Mouse (Mus musculus) embryonic facial prominence, embryonic 10.5 days (tissue): ENCODE data around the gene Tomt. TPM values are rescaled to one million over a fixed set of nuclear protein-coding genes. Genes with fewer than 3 reads are reported as not detected.
"Not testable (repeated sequence)": the region's sequence is repeated elsewhere in the genome, so short reads cannot be mapped to it uniquely, and the experiment has no call there.

Experiments
- DNase-seq: peaks from one replicate; pipeline ENCODE4 v3.0.0-alpha.2; 2017; ENCODE audit warnings: low spot score
- H3K27ac ChIP-seq: fragments of 300-500 bp; sonication (generic); replicated peaks from 2 replicates; pipeline ENCODE4 v1.5.1; 2016; ENCODE audit warnings: mild to moderate bottlenecking
- H3K27me3 ChIP-seq: fragments of 300-500 bp; sonication (generic); replicated peaks from 2 replicates; pipeline ENCODE4 v1.6.1; 2016; ENCODE audit warnings: low read depth, mild to moderate bottlenecking; ENCODE audit not compliant: poor library complexity, severe bottlenecking
- H3K36me3 ChIP-seq: fragments of 300-500 bp; sonication (generic); replicated peaks from 2 replicates; pipeline ENCODE4 v1.6.1; 2016; ENCODE audit warnings: mild to moderate bottlenecking, moderate library complexity
- H3K4me1 ChIP-seq: fragments of 300-500 bp; sonication (generic); 2 replicates; pipeline ENCODE4 v1.6.1; 2016
- H3K4me3 ChIP-seq: fragments of 300-500 bp; sonication (generic); 2 replicates; pipeline ENCODE4 v1.5.1; 2016; ENCODE audit warnings: mild to moderate bottlenecking, moderate library complexity
- H3K9me3 ChIP-seq: fragments of 300-500 bp; sonication (generic); 2 replicates; pipeline ENCODE4 v1.6.1; 2016; ENCODE audit warnings: mild to moderate bottlenecking
- WGBS: fragments of 180-500 bp; shearing (Covaris S2); methylation state at CpG from one replicate; pipeline ENCODE4 v1.1.7; 2016; 5-methylcytosine and 5-hydroxymethylcytosine counted together
- polyA plus RNA-seq: library from polyadenylated mRNA; unstranded; fragments of >200 nt; fragmentation: Nextera tagmentation; extraction: Ambion mirVana; gene quantifications from 2 replicates; pipeline ENCODE4 v1.2.1, GENCODE M21; 2016

The Tomt gene
- polyA plus RNA-seq, 1 experiment from 2014 or later = 0.72 TPM

DNA sequence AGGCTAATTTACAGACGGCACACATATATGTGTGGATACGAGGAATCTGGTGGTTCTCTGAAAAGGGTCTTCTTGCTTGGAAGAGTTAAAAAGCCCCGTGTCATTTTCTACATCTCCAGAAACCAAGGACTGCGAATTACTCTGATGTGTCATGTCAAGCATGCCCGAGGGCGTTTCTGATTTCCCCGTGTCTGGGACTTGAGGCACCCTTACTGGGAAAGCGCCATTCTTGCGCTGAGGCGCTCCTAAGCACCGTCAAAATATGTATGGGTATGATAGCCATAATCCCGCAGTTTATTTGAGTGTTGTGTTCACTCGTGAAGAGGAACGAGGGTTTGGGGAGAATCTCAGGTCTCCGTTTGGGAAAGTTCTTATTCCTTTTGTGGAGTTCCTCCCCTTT lies 27.1 kb upstream of the Tomt start:
- no peaks in the 10 kb centered on the region for H3K27me3 ChIP-seq
- H3K4me3 ChIP-seq = peak overlapping the region; percentile 79
- peak; percentile 52 for DNase-seq
- peaks cover 26% of the 10 kb centered on the region for H3K4me1 ChIP-seq
- no peaks in the 10 kb centered on the region for H3K9me3 ChIP-seq
- peaks cover 25% of the 10 kb centered on the region for H3K36me3 ChIP-seq
- H3K27ac ChIP-seq = peak overlapping the region; percentile 95
- 7% methylated on average over 15 of the region's 15 CpGs for WGBS

DNA sequence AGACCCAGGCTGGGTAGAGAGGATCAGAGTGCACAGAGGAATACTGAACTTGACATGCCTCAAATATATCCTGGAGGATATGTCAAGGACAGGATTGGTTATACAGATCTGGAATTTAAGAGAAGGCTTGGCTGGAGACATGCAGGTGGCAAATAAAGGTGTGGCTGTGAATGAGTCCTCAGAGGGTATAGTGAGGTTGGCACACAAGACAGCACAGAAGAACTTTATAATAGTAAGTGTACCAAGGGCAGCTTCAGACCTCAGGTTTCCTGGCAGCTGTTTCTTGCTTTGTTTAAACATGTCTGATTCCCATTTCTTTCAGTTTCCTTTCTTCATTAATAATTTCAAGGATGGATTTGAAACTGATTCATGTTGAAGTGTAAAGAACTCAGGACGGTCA lies 26.4 kb upstream of the Tomt start:
- no peak for DNase-seq
- H3K4me1 ChIP-seq = peaks cover 26% of the 10 kb centered on the region
- H3K36me3 ChIP-seq = peaks cover 19% of the 10 kb centered on the region
- H3K27me3 ChIP-seq = no peaks in the 10 kb centered on the region
- peak overlapping the region; percentile 79 for H3K4me3 ChIP-seq
- H3K9me3 ChIP-seq = no peaks in the 10 kb centered on the region
- 93% methylated on average over 1 of the region's 1 CpGs for WGBS
- no peak overlapping the region for H3K27ac ChIP-seq

DNA sequence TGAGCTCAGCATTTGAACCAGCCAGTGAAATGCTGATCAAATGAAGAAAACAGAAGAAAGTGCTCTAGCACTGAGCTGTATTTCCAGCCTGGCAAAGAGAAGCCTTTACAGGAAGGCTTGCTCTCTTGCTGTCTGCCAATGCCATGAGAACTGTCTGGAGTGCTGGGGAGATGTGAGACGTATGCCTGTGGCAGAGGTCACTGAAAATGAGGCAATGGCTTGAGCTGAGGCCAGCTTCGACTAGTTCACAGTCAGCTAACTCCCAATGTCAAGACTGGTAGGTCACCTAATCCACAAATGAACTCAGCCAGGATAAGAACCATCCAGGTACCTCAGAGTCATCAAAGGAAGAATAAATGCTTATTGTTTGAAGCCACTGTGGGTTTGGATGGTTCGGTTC lies 21.9 kb upstream of the Tomt start:
- H3K27ac ChIP-seq = no peak overlapping the region
- DNase-seq = no peak
- H3K4me3 ChIP-seq = no peak overlapping the region
- H3K36me3 ChIP-seq = no peaks in the 10 kb centered on the region; the same call in 1 of the 2 replicates
- WGBS = 86% methylated on average over 3 of the region's 3 CpGs
- H3K27me3 ChIP-seq = no peaks in the 10 kb centered on the region
- no peaks in the 10 kb centered on the region for H3K9me3 ChIP-seq
- peaks cover 7% of the 10 kb centered on the region for H3K4me1 ChIP-seq

DNA sequence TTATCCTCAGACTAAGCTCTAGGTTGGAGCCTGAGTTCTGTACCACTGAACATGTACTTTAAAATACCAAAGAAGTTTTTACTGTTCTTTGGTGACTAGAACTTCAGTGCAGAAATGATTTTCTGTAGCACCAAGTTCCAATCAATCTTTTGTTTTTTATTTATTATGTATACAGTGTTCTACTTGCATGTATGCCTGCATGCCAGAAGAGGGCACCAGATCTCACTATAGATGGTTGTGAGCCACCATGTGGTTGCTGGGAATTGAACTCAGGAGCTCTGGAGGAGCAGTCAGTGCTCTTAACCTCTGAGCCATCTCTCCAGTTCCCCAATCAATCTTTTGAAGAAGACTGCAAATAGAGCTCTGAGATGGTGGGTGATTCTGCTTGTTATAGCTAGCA lies 19.7 kb upstream of the Tomt start:
- DNase-seq, H3K9me3 ChIP-seq, H3K27me3 ChIP-seq, H3K27ac ChIP-seq, H3K36me3 ChIP-seq, H3K4me3 ChIP-seq, H3K4me1 ChIP-seq: not testable (repeated sequence)

DNA sequence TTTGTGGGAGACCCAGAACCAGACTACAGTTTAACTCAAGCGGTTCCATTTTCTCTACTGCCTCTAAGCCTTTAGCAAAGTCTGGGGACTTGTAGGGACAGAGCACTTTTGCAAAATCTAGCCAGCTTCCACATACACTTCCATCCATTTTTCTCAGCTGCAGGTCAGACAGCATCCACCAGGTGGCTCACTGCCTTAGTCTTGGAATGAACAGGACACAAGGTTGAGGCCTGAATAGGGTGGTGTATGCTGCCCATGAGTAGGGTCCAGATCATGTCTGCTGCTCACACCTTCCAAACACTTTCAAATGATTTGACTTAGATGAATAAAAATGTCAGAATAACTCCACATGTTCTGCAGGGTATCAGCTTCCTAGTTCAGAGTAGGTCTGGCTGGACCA lies 11.9 kb upstream of the Tomt start:
- Histone ChIP-seq H3K27ac (no peak overlapping the region), H3K4me1 (no peaks in the 10 kb centered on the region), H3K36me3 (peaks cover 24% of the 10 kb centered on the region), H3K9me3 (no peaks in the 10 kb centered on the region), H3K4me3 (no peak overlapping the region), H3K27me3 (no peaks in the 10 kb centered on the region)
- WGBS = 20% methylated on average over 1 of the region's 1 CpGs
- peak; percentile 68 for DNase-seq

DNA sequence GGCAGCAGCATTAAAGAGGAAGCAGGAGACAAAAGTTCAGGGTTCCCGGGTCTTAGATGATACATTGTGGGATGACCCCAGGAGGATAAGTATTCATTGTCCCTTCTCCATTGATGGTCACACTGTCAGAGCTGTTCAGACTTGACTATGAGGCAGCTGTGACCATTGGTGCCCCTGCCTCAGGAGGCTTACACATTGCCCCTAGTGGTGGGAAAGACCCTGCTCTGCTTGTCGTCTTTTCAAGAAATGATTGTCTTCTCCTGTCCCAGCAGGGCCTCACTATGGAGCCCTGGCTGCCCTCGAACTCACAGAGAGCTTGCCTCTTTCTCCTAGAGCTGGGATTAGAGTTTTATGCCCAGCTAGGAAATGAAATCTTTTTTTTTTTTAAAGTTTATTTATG lies 5.8 kb upstream of the Tomt start:
- Histone ChIP-seq H3K36me3 (peaks cover 75% of the 10 kb centered on the region), H3K4me1 (peaks cover 5% of the 10 kb centered on the region), H3K9me3 (no peaks in the 10 kb centered on the region), H3K27me3 (no peaks in the 10 kb centered on the region), H3K27ac (no peak overlapping the region), H3K4me3 (no peak overlapping the region)
- WGBS = 68% methylated on average over 3 of the region's 3 CpGs
- no peak for DNase-seq

DNA sequence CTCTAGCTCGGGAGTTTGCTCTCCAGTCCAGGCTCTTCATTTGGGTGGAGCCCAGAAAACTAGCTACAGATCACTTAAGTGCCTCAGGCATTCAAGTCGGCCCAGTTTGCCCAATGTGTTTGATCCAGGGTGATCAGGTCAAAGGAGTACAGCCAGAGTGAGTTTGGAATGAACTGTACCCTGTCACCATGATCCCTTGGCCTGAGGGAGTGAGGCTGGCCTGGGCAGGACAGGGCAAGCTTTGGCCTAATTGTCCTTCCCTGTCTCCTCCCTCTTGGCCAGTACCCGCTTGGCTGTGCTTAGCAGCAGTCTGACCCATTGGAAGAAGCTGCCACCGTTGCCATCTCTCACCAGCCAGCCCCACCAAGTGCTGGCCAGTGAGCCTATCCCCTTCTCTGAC lies 4.0 kb upstream of the Tomt start:
- 72% methylated on average over 4 of the region's 4 CpGs for WGBS
- Histone ChIP-seq H3K4me1 (peaks cover 16% of the 10 kb centered on the region), H3K4me3 (no peak overlapping the region), H3K27me3 (no peaks in the 10 kb centered on the region), H3K27ac (no peak overlapping the region), H3K36me3 (peaks cover 72% of the 10 kb centered on the region), H3K9me3 (no peaks in the 10 kb centered on the region)
- DNase-seq = no peak

DNA sequence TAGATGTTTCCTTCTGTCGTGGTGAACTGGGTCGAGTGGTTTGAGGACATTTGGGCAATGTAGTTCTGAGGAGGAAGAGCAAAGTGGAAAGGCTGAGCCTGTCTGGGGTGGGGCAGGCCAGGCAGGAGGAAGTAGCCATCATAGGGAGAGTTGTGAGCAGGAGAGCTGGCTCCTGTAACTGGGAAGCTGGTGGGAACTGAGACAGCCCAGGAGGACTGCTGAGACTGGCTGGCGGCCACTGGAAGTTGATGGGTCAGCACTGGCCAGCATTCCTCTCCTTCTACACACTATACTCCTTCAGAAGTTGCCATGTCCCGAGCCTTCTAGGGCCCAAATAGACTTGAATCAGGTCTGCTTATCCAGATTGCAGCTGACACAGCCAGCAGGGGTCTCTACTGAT lies 2.2 kb upstream of the Tomt start:
- no peaks in the 10 kb centered on the region for H3K9me3 ChIP-seq
- H3K4me1 ChIP-seq = peaks cover 21% of the 10 kb centered on the region
- H3K27me3 ChIP-seq = no peaks in the 10 kb centered on the region
- WGBS = 85% methylated on average over 4 of the region's 4 CpGs
- H3K4me3 ChIP-seq = peak overlapping the region; percentile 3; the same call in 1 of the 2 replicates
- peaks cover 54% of the 10 kb centered on the region for H3K36me3 ChIP-seq
- no peak for DNase-seq
- H3K27ac ChIP-seq = no peak overlapping the region

DNA sequence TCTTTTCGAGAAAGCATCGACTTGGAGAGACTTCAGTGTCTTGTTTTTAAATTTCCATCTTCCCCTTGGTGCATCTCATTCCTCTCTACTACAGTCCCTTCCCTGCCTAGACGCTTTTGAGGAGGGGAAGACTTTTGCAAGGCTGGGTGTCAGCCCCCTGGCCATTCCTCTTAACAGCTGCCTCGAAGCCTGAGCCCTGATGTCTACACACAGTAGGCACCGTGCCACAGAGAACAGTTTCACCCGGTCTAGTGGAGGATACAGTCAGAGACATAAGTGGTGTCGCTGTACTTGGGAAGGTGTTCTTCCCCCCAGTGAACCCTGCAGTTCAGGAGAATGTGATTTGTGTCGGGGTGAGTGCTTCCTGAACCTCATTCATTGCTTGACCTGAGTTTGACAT lies 537 bp upstream of the Tomt start:
- peak overlapping the region; percentile 82 for H3K4me3 ChIP-seq
- H3K27me3 ChIP-seq = no peaks in the 10 kb centered on the region
- H3K4me1 ChIP-seq = peaks cover 21% of the 10 kb centered on the region
- H3K9me3 ChIP-seq = no peaks in the 10 kb centered on the region
- no peak for DNase-seq
- peak overlapping the region; percentile 97 for H3K27ac ChIP-seq
- peaks cover 50% of the 10 kb centered on the region for H3K36me3 ChIP-seq
- WGBS = 80% methylated on average over 8 of the region's 8 CpGs

DNA sequence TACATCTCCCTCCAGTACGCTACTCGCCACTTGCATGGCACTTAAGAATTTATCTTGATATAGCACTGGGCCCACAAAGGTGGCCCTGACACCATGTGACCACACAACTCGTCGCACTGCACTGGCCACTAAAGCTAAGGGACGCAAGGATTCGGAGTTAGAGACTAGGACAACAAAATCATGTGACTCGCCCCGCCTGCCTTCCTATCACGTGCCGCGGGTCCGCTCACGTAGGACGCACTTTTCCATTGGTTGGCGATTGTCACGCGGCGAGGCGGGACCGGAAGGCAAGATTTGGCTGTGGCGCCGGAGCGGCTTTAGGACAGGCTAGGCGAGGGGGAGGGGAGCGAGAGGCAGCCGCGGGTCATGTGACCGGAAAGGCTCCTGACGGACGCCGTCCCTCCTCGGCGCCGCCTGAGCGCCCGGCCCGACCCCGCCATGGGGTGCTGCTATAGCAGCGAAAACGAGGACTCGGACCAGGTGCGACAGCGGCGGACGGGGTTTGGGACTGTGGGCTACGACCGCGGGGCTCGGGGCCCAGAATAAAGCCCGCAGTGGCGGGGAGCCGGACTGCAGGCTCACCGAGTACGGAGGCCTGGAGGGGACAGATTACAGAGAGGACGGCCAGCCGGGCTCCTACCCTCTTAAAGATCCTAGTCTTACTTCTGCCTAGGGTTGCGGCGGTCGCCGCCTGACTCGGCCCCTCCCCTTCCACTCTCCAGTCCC lies 435 bp downstream of the Tomt start, which contains the start of gene Lamtor1:
Gene Lamtor1 (plus strand): TSS at position 344 of the 726 bp plus-strand sequence.
- no peaks in the 10 kb centered on the region for H3K27me3 ChIP-seq
- peak within 1 kb of the TSS; percentile 97 for H3K27ac ChIP-seq
- peaks cover 46% of the 10 kb centered on the region for H3K36me3 ChIP-seq
- H3K9me3 ChIP-seq = no peaks in the 10 kb centered on the region
- H3K4me1 ChIP-seq = peaks cover 26% of the 10 kb centered on the region
- H3K4me3 ChIP-seq = peak within 1 kb of the TSS; percentile 82
- peak; percentile 100 for DNase-seq
- under 1% methylated on average over 61 of the region's 61 CpGs for WGBS

DNA sequence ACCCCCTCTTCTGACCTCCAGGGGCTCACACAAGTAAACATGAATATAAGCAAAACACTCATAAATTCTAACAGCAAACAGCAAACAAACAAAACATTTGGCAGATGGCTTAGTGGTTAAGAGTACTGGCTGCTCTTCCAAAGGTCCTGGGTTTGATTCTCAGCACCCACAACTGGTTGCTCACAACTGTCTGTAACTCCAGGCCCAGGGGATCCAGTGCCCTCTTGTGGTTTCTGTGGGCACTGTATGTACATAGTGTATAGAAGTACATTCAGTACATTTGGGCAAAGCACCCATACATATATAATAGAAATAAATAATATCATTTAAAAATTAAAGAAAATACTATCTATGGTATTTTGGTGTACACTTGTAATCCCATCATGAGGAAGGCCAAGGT lies 3.3 kb downstream of the Tomt start:
- Histone ChIP-seq H3K9me3 (no peaks in the 10 kb centered on the region), H3K4me3 (no peak overlapping the region)
- DNase-seq = no peak

DNA sequence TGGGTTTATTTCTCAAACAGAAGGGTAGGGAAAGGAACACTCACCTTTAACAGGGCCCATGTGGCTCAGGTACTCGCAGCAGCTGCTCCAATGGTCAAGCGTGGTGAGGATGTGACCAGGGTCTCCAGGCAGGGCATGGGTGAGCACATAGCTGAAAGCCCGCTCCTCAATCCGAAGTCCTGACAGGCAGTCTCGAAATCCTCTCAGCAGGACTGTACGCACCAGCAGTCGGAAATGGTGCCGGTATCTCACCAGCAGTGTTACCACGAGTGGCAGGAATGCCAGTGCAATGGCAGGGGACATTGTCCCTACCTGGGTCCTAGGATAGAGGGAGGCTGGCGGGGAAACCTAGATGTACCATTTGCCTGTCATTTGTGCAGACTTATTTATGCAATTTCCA lies 4.2 kb downstream of the Tomt start:
- H3K36me3 ChIP-seq = peaks cover 46% of the 10 kb centered on the region
- no peaks in the 10 kb centered on the region for H3K9me3 ChIP-seq
- peaks cover 31% of the 10 kb centered on the region for H3K4me1 ChIP-seq
- no peak for DNase-seq
- 95% methylated on average over 10 of the region's 10 CpGs for WGBS
- no peaks in the 10 kb centered on the region for H3K27me3 ChIP-seq
- no peak overlapping the region for H3K4me3 ChIP-seq
- H3K27ac ChIP-seq = no peak overlapping the region

More for the DNA sequence above, 3.3 kb downstream of the Tomt start:
- no peak overlapping the region for H3K27ac ChIP-seq
- peaks cover 32% of the 10 kb centered on the region for H3K4me1 ChIP-seq
- H3K27me3 ChIP-seq = no peaks in the 10 kb centered on the region
- H3K36me3 ChIP-seq = peaks cover 45% of the 10 kb centered on the region

DNA sequence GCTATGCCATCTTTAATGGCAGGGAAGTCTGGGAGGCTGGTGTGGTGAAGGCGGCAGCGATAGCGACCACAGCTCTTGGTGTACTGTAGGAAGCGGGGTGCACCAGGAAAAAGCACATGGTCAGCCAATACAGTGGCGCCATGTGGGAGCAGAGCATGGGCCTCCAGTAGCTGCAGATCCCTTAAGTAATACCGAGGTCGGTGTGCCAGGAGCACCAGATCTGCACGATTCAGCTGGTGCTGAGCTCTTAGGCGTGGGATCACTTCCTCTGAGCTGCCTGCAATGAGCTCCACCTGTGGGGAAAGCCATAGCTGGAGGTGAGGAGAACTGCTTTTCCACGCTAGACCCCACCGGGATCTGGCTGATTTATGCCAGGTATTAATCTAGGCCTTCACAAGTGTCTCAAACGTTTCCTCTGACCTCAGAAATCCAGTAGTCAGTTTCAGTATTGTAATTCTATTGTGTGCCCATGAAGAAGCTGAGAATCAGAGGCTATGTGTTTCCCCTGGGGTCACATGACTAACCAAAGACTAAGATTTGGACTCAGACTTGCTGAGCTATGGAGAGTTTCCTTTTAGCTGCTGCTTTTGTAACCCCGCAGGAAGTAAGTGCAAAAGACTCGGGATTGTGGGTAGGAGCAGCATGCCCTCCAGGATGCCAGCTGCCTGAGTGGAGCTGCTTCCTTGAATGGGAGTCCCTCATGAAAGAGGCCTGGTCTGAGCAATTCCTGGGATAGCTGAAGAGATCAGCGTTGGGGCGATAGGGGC lies 5.6 kb downstream of the Tomt start:
- H3K4me3 ChIP-seq = no peak overlapping the region
- H3K4me1 ChIP-seq = peaks cover 24% of the 10 kb centered on the region
- H3K27ac ChIP-seq = 0 out of 2 replicates have a peak overlapping the region, but pooled peaks have one; percentile 24
- H3K36me3 ChIP-seq = peaks cover 46% of the 10 kb centered on the region
- no peaks in the 10 kb centered on the region for H3K9me3 ChIP-seq
- no peak for DNase-seq
- no peaks in the 10 kb centered on the region for H3K27me3 ChIP-seq
- 90% methylated on average over 16 of the region's 16 CpGs for WGBS
